In the genomic region with DNA sequence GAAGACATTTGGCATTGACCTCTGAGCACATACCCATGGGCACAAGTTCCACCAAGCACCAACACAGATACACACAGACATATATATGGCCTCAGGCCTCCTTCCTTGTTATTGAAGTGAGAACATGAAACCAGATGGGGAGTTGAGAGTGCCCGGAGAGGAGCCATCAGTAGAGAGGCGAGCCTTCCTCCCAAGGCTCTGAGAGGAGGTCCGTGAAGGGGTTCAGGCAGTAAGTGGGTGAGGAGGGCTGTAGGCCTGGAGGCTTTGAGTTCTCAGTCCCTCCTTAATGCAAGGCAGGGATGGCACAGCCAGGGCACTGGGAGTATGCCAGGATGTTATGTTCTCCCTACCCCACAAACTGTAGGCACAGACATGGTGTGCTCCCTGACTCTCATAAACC, we compare ENCODE assay signal across 40 mouse cellular contexts. TPM values are rescaled to one million over a fixed set of nuclear protein-coding genes. Genes with fewer than 3 reads are reported as not detected.
"Had no signal": no experiment of that assay in that cellular context is flagged by ENCODE, and none has a peak within 500 bp of the region (broad histone marks: within the 10 kb centered on the region; RNA-seq: fewer than 3 reads in every experiment).

No protein-coding gene starts in this region.

RNA-seq across cellular contexts. Expression of gene Tex101, which starts 16.2 kb away (rescaled TPM):
- total RNA-seq: left cerebral cortex, postnatal 10 days; left cerebral cortex, postnatal 14 days; left cerebral cortex, postnatal 25 days; left cerebral cortex, postnatal 36 days; left cerebral cortex, postnatal 4 days; liver, adult 2 months; megakaryocyte progenitor cell, adult 5-6 weeks; megakaryocyte, adult 5-6 weeks; megakaryocyte-erythroid progenitor cell, adult 5-6 weeks; midbrain, postnatal 0 days; monocyte, adult 5-6 weeks had no signal
- polyA plus RNA-seq: limb, embryonic 10.5 days; limb, embryonic 11.5 days; limb, embryonic 12.5 days; limb, embryonic 13.5 days; limb, embryonic 14.5 days; limb, embryonic 15.5 days; liver, adult 2 months; liver, embryonic 11.5 days; liver, embryonic 12.5 days; liver, embryonic 13.5 days; liver, embryonic 14.5 days; liver, embryonic 16.5 days; liver, postnatal 0 days; lung, adult 2 months; lung, embryonic 14.5 days; lung, embryonic 15.5 days; lung, embryonic 16.5 days; lung, postnatal 0 days; macrophage; midbrain, embryonic 10.5 days; midbrain, embryonic 11.5 days; midbrain, embryonic 12.5 days; midbrain, embryonic 14.5 days; midbrain, embryonic 15.5 days; midbrain, embryonic 16.5 days; midbrain, postnatal 0 days; myocyte; neural tube, embryonic 11.5 days; neural tube, embryonic 12.5 days had no signal

RNA-seq across cellular contexts. Expression of gene BC049730, which starts 16.3 kb away (rescaled TPM):
- total RNA-seq: left cerebral cortex, postnatal 10 days; left cerebral cortex, postnatal 14 days; left cerebral cortex, postnatal 25 days; left cerebral cortex, postnatal 36 days; left cerebral cortex, postnatal 4 days; liver, adult 2 months; megakaryocyte progenitor cell, adult 5-6 weeks; megakaryocyte, adult 5-6 weeks; megakaryocyte-erythroid progenitor cell, adult 5-6 weeks; midbrain, postnatal 0 days; monocyte, adult 5-6 weeks had no signal
- polyA plus RNA-seq: limb, embryonic 10.5 days; limb, embryonic 11.5 days; limb, embryonic 12.5 days; limb, embryonic 13.5 days; limb, embryonic 14.5 days; limb, embryonic 15.5 days; liver, adult 2 months; liver, embryonic 11.5 days; liver, embryonic 12.5 days; liver, embryonic 13.5 days; liver, embryonic 14.5 days; liver, embryonic 15.5 days; liver, embryonic 16.5 days; liver, postnatal 0 days; lung, adult 2 months; lung, embryonic 14.5 days; lung, embryonic 15.5 days; lung, embryonic 16.5 days; lung, postnatal 0 days; macrophage; midbrain, embryonic 10.5 days; midbrain, embryonic 11.5 days; midbrain, embryonic 12.5 days; midbrain, embryonic 13.5 days; midbrain, embryonic 14.5 days; midbrain, embryonic 15.5 days; midbrain, embryonic 16.5 days; midbrain, postnatal 0 days; myocyte; neural tube, embryonic 11.5 days; neural tube, embryonic 12.5 days had no signal

RNA-seq across cellular contexts. Expression of gene Gm4763, which starts 34.0 kb away (rescaled TPM):
- total RNA-seq: left cerebral cortex, postnatal 10 days; left cerebral cortex, postnatal 14 days; left cerebral cortex, postnatal 25 days; left cerebral cortex, postnatal 36 days; left cerebral cortex, postnatal 4 days; liver, adult 2 months; megakaryocyte progenitor cell, adult 5-6 weeks; megakaryocyte, adult 5-6 weeks; megakaryocyte-erythroid progenitor cell, adult 5-6 weeks; midbrain, postnatal 0 days; monocyte, adult 5-6 weeks had no signal
- polyA plus RNA-seq: limb, embryonic 10.5 days; limb, embryonic 11.5 days; limb, embryonic 12.5 days; limb, embryonic 13.5 days; limb, embryonic 14.5 days; limb, embryonic 15.5 days; liver, adult 2 months; liver, embryonic 11.5 days; liver, embryonic 12.5 days; liver, embryonic 13.5 days; liver, embryonic 14.5 days; liver, embryonic 15.5 days; liver, embryonic 16.5 days; liver, postnatal 0 days; lung, adult 2 months; lung, embryonic 14.5 days; lung, embryonic 15.5 days; lung, embryonic 16.5 days; lung, postnatal 0 days; macrophage; midbrain, embryonic 10.5 days; midbrain, embryonic 11.5 days; midbrain, embryonic 12.5 days; midbrain, embryonic 13.5 days; midbrain, embryonic 14.5 days; midbrain, embryonic 15.5 days; midbrain, embryonic 16.5 days; midbrain, postnatal 0 days; myocyte; neural tube, embryonic 11.5 days; neural tube, embryonic 12.5 days had no signal

RNA-seq across cellular contexts. Expression of gene Lypd3, which starts 56.3 kb away (rescaled TPM):
- total RNA-seq: liver, adult 2 months; megakaryocyte progenitor cell, adult 5-6 weeks; megakaryocyte, adult 5-6 weeks; megakaryocyte-erythroid progenitor cell, adult 5-6 weeks; monocyte, adult 5-6 weeks had no signal
- polyA plus RNA-seq: liver, adult 2 months; liver, embryonic 12.5 days; liver, embryonic 13.5 days; liver, embryonic 15.5 days; liver, postnatal 0 days; lung, postnatal 0 days; macrophage; midbrain, embryonic 13.5 days; myocyte had no signal
